Mouse (Mus musculus): ENCODE data around the gene Gucy2c.
A peak's percentile ranks its signal among the peaks of the same experiment; 100 is the strongest.

Gucy2c gene

GRCm38 (mm10) chr6:136781377-136781986, at the start of gene Gucy2c:
TSS of gene Gucy2c (minus strand) at chr6:136781765.
- no peak for DNase-seq

GRCm38 (mm10) chr6:136828681-136829080, 47.1 kb upstream of the Gucy2c start:
- no peak for DNase-seq

DNA sequence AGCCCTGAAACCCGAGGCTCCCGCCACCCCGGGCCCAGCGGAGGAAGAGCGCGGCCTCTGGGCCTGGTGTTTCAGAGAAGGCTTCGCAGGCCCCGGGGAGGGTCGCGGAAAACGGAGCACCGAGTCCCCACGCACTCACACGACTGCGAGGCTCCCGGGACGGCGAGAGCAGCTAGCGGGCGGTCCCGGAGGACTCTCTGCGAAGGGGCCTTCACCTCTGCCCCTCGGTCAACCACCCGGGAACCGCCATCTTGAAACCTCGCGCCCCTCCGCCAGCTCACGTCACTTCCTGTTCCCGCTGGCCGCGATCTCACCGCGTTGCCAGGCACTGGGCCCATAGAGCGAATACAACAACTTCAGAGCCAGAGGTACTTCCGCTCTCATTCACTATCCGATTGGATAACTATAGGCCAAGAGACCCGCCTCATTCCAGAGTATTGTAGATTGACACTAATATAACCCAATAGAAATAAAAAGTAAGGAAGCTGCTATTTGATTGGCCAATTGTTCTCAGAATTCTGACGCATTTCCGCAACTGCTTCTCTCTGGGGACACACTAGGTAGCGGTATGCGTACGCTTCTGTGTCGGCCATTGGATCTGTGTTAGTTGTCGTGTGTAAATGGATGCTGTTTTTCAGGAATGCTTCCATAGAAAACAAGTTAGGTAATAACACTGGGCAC, 46.5 kb upstream of the Gucy2c start, which contains the start of gene Wbp11:
TSS of gene Wbp11 (minus strand) at position 353 of the 681 bp plus-strand sequence.
- DNase-seq = peak; percentile 94

DNA sequence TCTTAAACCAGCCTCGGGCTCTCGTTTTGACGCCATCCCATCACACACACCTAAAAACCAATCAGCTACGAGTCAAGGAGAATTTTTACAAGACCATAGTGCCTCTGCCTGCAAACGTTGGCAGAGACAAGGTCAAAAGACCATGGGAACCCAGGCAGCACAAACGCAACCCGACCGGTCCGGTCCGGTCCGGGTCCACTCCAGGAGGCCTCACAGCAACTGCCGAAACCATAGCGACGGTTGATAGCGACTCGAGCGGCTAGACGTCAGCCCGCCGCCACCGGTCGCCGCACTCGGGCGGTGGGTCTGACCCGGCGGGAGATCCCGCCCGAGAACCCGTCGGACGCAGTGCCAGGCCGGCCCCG, 45.9 kb upstream of the Gucy2c start, which contains the start of gene BC049715:
TSS of gene BC049715 (plus strand) at position 111 of the 365 bp plus-strand sequence.
- no peak for DNase-seq

GRCm38 (mm10) chr6:136827116-136827515, 45.6 kb upstream of the Gucy2c start:
- DNase-seq = no peak

GRCm38 (mm10) chr6:136824987-136825386, 43.4 kb upstream of the Gucy2c start:
- DNase-seq = no peak

DNA sequence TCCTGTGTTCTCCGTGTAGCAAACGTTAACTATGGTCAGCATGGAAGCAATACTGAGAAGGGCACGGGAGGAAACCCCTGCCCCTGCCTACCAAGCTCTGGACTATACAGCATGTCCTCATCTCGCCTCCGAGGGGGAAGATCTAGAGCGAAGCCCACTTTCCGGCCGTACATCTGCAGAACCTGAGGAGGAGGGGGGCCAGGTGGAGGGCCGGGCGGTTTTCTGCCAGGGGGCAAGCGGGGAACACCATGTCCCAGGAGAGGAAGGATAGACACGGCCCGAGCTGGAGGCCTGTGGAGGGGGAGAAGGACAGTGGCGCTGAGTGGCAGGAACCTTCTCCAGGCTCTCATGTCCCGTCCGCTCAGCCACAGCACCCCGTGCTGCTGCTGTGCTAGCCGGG, 39.5 kb upstream of the Gucy2c start:
- no peak for DNase-seq

- no peak for DNase-seq
Observed at GRCm38 (mm10) chr6:136820381-136820780, 38.8 kb upstream of the Gucy2c start.

DNA sequence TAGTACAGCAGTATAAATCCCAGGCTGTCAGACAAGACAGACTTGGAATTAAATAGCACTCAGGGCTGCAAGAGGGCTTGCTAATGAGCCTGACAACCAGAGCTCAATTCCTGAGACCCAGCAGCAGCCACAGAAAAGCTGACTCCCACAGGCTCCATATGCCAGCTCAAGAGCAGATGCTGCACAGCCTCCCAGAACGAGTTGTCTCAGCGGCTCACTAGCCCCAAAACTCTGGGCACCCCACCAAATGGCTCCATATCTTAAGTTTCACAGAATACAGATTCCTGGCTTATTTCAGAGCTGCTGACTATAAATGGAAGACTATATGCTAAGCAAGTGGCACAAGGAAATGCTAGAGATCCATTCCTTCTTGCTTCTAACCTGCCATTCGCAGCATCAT, 36.0 kb upstream of the Gucy2c start:
- DNase-seq = no peak

GRCm38 (mm10) chr6:136816826-136817225, 35.3 kb upstream of the Gucy2c start:
- DNase-seq = no peak

- no peak for DNase-seq
Observed at GRCm38 (mm10) chr6:136815381-136815780, 33.8 kb upstream of the Gucy2c start.

DNA sequence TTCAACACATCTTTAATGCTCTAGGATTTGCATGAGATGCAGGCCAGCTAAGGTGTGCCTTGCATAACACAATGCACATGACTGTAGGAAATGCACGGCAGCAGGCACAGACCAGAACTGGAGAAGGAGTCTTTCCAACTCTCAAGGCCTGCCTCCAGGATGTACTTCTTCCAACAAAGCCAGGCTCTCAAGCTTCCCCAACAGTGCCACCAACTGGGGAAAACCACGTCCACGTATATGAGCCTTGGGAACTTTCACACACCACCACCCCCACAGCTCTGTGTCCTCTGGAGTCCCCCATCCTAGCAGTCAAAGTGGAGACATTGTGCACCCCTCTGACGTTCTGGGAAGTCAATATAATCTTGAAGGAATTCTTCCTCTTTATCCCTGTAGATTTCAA, 31.6 kb upstream of the Gucy2c start:
- peak; percentile 19 for DNase-seq

DNA sequence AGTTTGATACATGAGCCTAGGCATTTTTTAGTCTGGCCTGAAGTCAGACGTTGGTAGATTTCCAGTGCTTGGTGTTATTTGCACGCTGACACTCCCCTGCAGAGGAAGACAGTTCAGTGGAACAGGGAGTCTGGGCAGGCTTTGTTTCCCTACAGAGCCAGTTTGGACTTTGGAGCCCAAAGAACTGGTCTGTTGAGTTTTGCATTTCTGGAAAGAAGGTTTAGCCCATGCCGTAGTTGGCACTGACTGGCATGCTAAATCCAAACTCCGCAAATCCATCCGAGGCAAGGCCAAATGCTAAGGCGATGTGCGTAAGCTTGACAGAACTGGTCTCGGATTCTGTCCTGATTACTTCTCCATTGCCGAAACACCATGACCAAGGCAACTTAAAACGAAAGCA, 29.6 kb upstream of the Gucy2c start:
- no peak for DNase-seq

- DNase-seq = peak; percentile 29
Observed at GRCm38 (mm10) chr6:136809673-136810072, 28.1 kb upstream of the Gucy2c start.

- DNase-seq = peak; percentile 53
Observed at GRCm38 (mm10) chr6:136809077-136809476, 27.5 kb upstream of the Gucy2c start.

DNA sequence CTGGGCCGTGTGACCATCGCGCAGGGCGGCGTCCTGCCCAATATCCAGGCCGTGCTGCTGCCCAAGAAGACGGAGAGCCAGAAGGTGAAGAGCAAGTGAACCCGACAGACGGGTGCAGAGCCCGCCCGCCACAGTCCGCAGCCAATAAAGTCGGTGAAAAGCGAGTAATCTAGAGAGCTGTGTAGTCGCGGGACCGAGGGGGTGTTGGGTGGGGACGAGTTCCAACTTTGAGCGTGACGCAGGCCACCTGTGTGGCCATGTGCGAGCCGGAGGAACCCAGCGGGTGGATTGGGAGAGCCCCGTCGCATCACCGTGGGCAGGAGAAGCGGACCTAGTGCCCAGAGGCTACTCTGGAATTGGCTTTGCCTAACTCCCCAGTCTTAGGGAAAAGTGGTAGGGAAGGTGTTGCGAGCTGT, 27.1 kb upstream of the Gucy2c start:
- peak; percentile 55 for DNase-seq

- peak; percentile 99 for DNase-seq
Observed at GRCm38 (mm10) chr6:136808014-136808417, 26.5 kb upstream of the Gucy2c start, which contains the start of gene H2afj. TSS of gene H2afj (plus strand) at chr6:136808244.

DNA sequence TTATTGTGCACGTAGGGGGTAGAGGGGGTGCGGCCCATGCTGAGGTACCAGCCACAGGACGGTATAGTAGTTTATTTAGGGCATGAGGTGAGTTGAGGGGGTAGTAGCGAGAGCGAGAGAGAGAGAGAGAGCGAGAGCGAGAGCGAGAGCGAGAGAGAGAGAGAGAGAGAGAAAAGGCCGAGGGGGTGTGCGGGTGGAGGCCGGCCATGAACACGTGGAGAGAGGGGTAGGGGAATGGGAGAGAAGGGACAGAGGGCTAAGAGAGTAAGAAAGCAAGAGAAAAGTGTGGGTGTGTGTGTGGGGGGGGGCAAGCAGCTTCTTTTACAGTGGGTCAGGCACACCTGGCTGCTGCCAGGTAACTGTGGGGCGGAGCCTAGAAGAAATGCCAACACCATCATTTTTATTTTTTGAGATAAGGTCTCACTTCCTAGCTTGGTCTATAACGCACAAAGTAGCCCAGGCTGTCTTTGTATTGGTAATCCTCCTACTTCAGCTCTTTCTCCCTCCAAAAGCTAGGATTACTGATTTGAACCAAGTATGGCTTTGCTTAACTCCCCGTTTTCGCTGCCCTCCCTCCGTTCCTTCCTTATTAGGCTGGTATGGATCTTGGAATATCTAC, 25.9 kb upstream of the Gucy2c start:
- DNase-seq = peak; percentile 26

DNA sequence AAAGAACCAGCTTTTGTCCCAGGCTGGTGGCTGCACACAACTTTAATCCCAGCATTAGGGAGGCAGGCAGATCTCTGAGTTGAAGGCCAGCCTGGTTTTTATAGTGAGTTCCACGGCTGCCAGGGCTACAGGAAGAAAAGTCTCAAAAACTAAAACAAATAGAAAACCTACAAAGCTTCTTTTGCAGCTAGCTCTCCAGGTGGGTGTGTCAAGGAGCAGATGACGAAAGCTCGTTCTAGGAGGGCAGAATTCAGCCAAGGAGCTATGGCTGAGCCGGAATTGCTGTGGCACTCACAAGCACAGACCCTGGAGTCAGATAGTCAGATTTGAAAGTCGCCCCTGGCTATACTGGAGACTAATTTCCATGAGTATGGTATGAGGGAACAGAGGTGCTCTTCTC, 25.3 kb upstream of the Gucy2c start:
- DNase-seq = no peak

GRCm38 (mm10) chr6:136805409-136805775, 23.8 kb upstream of the Gucy2c start:
- no peak for DNase-seq

- DNase-seq = peak; percentile 13
Observed at GRCm38 (mm10) chr6:136804705-136805408, 23.3 kb upstream of the Gucy2c start.

- peak; percentile 97 for DNase-seq
Observed at GRCm38 (mm10) chr6:136803739-136804633, 22.4 kb upstream of the Gucy2c start, which contains the start of gene Hist4h4. TSS of gene Hist4h4 (minus strand) at chr6:136804415.

All from thymus, postnatal 14 days (tissue).